Mouse (Mus musculus) stomach, postnatal 0 days (tissue): ENCODE measurements at regions not wholly inside any gene's neighbourhood (a gene's known extent, or its start where the extent isn't known, plus 50 kb on each side); places are given as distances from the start of the nearest gene placed in this dataset.

Experiments
- CTCF ChIP-seq: IDR thresholded peaks from 2 replicates; pipeline ENCODE4 v1.5.1; 2016; ENCODE audit warnings: antibody characterized with exemption, low read depth, mild to moderate bottlenecking, moderate library complexity
- EP300 ChIP-seq: optimal IDR thresholded peaks from 2 replicates; pipeline ENCODE3; 2016; ENCODE audit warnings: antibody characterized with exemption

DNA sequence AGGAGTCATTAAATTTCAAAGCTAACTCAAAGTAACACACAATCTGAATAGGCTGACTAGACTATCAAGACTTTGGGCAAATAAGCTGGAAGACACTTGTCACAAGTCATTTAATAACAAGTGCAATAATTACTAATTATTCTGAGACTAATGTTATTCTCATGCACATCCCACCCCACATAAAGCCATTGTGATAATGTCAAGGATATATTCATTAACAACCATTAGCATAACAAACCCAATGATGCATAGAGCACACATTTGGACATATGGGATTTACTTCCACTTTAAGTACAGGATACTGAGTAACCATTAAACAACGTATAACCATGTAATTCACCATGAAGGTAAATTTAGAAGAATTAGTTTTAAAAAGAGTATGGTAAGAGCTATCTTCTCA is 135.0 kb upstream of the Arpp21 start:
- TF ChIP-seq CTCF (no peak), EP300 (no peak)
